In the genomic region with DNA sequence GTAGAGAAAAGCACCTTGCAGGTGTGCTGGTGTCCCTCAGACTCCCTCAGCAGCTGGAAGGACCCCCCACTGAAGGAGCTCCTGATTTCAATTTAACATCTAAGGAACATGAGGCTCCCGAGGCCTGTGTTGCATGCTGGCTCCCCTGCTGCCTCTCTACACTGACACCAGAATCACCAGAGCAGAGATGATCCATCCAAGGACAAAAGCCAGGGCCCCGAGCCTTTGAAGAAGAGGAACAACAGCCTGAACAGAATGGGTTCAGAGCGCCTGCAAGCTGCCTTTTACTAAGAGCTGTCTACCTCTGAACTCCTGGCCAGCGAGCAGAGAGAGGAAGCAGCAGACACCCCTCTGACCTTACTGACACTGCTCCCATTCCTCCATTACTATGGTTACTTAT, we compare ENCODE assay signal across 20 mouse cellular contexts.
A peak's percentile ranks its signal among the peaks of the same experiment; 100 is the strongest.
DNase-seq lines count a peak whose midpoint lies in the region; ATAC-seq and TF ChIP-seq lines count a peak whose summit lies in the region.
"Had no signal": no experiment of that assay in that cellular context is flagged by ENCODE, and none has a peak within 500 bp of the region (broad histone marks: within the 10 kb centered on the region; RNA-seq: fewer than 3 reads in every experiment).

No protein-coding gene starts in this region.

- no peak overlapping the region for H3K4me3 ChIP-seq in midbrain, embryonic 10.5 days
- no peak overlapping the region for H3K4me3 ChIP-seq in midbrain, postnatal 0 days (ENCODE audit: low read depth, low read length)
- H3K4me3 ChIP-seq in olfactory bulb, adult 2 months (ENCODE audit: insufficient read depth, low read depth, low read length) = no peak overlapping the region
- H3K4me3 ChIP-seq: embryonic facial prominence, embryonic 10.5 days; forebrain, embryonic 13.5 days; heart, embryonic 13.5 days had no signal

- no peak for ATAC-seq in midbrain, postnatal 0 days (ENCODE audit: low FRiP score)
- ATAC-seq: activated CD4-positive, CD25-positive, alpha-beta regulatory T cell, adult 4 months; forebrain, embryonic 13.5 days; forebrain, postnatal 0 days; intestine, embryonic 16.5 days; Patski had no signal

- H3K27me3 ChIP-seq in midbrain, embryonic 10.5 days (ENCODE audit: low read depth, poor library complexity, severe bottlenecking) = no peaks in the 10 kb centered on the region
- H3K27me3 ChIP-seq in midbrain, postnatal 0 days (ENCODE audit: insufficient read depth, low read length) = no peaks in the 10 kb centered on the region
- H3K27me3 ChIP-seq: forebrain, embryonic 13.5 days; heart, embryonic 13.5 days; Patski had no signal

- H3K36me3 ChIP-seq in midbrain, embryonic 10.5 days = no peaks in the 10 kb centered on the region
- no peaks in the 10 kb centered on the region for H3K36me3 ChIP-seq in midbrain, postnatal 0 days (ENCODE audit: insufficient read depth, low read length)
- H3K36me3 ChIP-seq: embryonic facial prominence, embryonic 10.5 days; heart, embryonic 13.5 days had no signal

- DNase-seq in adrenal gland, postnatal 25 days = peak; percentile 21
- no peak for DNase-seq in adrenal gland, adult 8-10 months
- peak; percentile 34 for DNase-seq in cerebellum, adult 9-11 months
- DNase-seq in cerebellum, postnatal 4 days (ENCODE audit: low spot score in 2 of 2) = no peak
- DNase-seq in midbrain, embryonic 10.5 days (ENCODE audit: low spot score) = peak; percentile 27
- DNase-seq in midbrain, postnatal 0 days (ENCODE audit: low spot score) = no peak
- DNase-seq: cerebellum, adult 18-20 months; cerebellum, postnatal 36 days; forebrain, postnatal 0 days; gastrocnemius, postnatal 14 days; heart, postnatal 36 days; kidney, adult 2 months had no signal

- 5% methylated on average over 4 of the region's 4 CpGs for WGBS in midbrain, embryonic 10.5 days
- WGBS in midbrain, postnatal 0 days = 29% methylated on average over 4 of the region's 4 CpGs
- 53% methylated on average over 4 of the region's 4 CpGs for WGBS in olfactory bulb, adult 2 months

- no peaks in the 10 kb centered on the region for H3K9me3 ChIP-seq in midbrain, embryonic 10.5 days (replicated peaks)
- H3K9me3 ChIP-seq in midbrain, postnatal 0 days (ENCODE audit: low read length) = no peaks in the 10 kb centered on the region
- H3K9me3 ChIP-seq: embryonic facial prominence, embryonic 10.5 days; forebrain, embryonic 13.5 days; heart, embryonic 13.5 days had no signal

- no peak for TF ChIP-seq CTCF in midbrain, postnatal 0 days (IDR thresholded peaks at IDR 0.05)
- TF ChIP-seq CTCF in olfactory bulb, adult 2 months (IDR thresholded peaks at IDR 0.05; ENCODE audit: insufficient read depth, low read depth, low read length) = no peak

- no peak overlapping the region for H3K9ac ChIP-seq in midbrain, postnatal 0 days (replicated peaks; ENCODE audit: low read length, poor library complexity, severe bottlenecking)
- H3K9ac ChIP-seq: forebrain, embryonic 13.5 days; forebrain, postnatal 0 days; heart, embryonic 13.5 days; hindbrain, embryonic 14.5 days had no signal

- TF ChIP-seq POLR2A in olfactory bulb, adult 2 months (IDR thresholded peaks at IDR 0.05; ENCODE audit: insufficient read depth, low read depth, low read length) = no peak

- H3K27ac ChIP-seq in midbrain, embryonic 10.5 days (replicated peaks) = peak overlapping the region; percentile 46
- no peak overlapping the region for H3K27ac ChIP-seq in midbrain, postnatal 0 days (ENCODE audit: low read depth, low read length)
- 0 out of 2 replicates have a peak overlapping the region, but pooled peaks have one; percentile 50 for H3K27ac ChIP-seq in olfactory bulb, adult 2 months (ENCODE audit: insufficient read depth, low read depth, low read length)
- H3K27ac ChIP-seq: embryonic facial prominence, embryonic 10.5 days; forebrain, embryonic 13.5 days; heart, embryonic 13.5 days had no signal

- H3K4me1 ChIP-seq in midbrain, embryonic 10.5 days = peaks cover 25% of the 10 kb centered on the region
- no peaks in the 10 kb centered on the region for H3K4me1 ChIP-seq in midbrain, postnatal 0 days (ENCODE audit: insufficient read depth, low read length)
- peaks cover 44% of the 10 kb centered on the region for H3K4me1 ChIP-seq in olfactory bulb, adult 2 months (ENCODE audit: control insufficient read depth, insufficient read depth, low read length)

- no peak overlapping the region for H3K4me2 ChIP-seq in midbrain, postnatal 0 days (ENCODE audit: low read depth, low read length, poor library complexity, severe bottlenecking)
- H3K4me2 ChIP-seq: forebrain, embryonic 13.5 days; heart, embryonic 13.5 days; hindbrain, embryonic 14.5 days had no signal

Comparison
In these comparisons a context has a peak if more than half of its experiments do, and no peak if none do; other contexts are left out.
1. DNase-seq: peak in adrenal gland, postnatal 25 days (single experiment), cerebellum, adult 9-11 months (single experiment) and midbrain, embryonic 10.5 days (single experiment); none in adrenal gland, adult 8-10 months (single experiment), cerebellum, postnatal 4 days (0 of 2) and midbrain, postnatal 0 days (single experiment).